Mouse (Mus musculus) embryonic facial prominence, embryonic 14.5 days (tissue): ENCODE measurements at regions not wholly inside any gene's neighbourhood (a gene's known extent, or its start where the extent isn't known, plus 50 kb on each side); places are given as distances from the start of the nearest gene placed in this dataset.

ENCODE experiments used
- ATAC-seq: fragments of 200-750 bp; cut with Nextera tagmentation; 2 replicates; pipeline ENCODE4 v1.8.0; 2017; ENCODE audit warnings: low read depth, moderate number of reproducible peaks, moderate TSS enrichment
- DNase-seq: peaks from one replicate; pipeline ENCODE4 v3.0.0-alpha.2; 2015; ENCODE audit warnings: low spot score
- H3K27ac ChIP-seq: fragments of 300-500 bp; sonication (generic); replicated peaks from 2 replicates; pipeline ENCODE4 v1.5.1; 2014; ENCODE audit warnings: low read depth, mild to moderate bottlenecking, low read length, moderate library complexity
- H3K27me3 ChIP-seq: fragments of 300-500 bp; sonication (generic); replicated peaks from 2 replicates; pipeline ENCODE4 v1.6.1; 2014; ENCODE audit warnings: low read length; ENCODE audit not compliant: control insufficient read depth, insufficient read depth
- H3K36me3 ChIP-seq: fragments of 300-500 bp; sonication (generic); 2 replicates; pipeline ENCODE4 v1.6.1; 2014; ENCODE audit warnings: low read length, mixed read lengths; ENCODE audit not compliant: control insufficient read depth, insufficient read depth
- H3K4me1 ChIP-seq: fragments of 300-500 bp; sonication (generic); 2 replicates; pipeline ENCODE4 v1.6.1; 2014; ENCODE audit warnings: antibody characterized with exemption, low read length; ENCODE audit not compliant: control insufficient read depth, insufficient read depth
- H3K4me2 ChIP-seq: fragments of 300-500 bp; sonication (generic); 2 replicates; pipeline ENCODE4 v1.6.1; 2014; ENCODE audit warnings: low read depth, mild to moderate bottlenecking, low read length, moderate library complexity, mixed read lengths
- H3K4me3 ChIP-seq: fragments of 300-500 bp; sonication (generic); 2 replicates; pipeline ENCODE4 v1.5.1; 2014; ENCODE audit warnings: low read depth, mild to moderate bottlenecking, low read length
- H3K9ac ChIP-seq: fragments of 300-500 bp; sonication (generic); 2 replicates; pipeline ENCODE4 v1.6.1; 2014; ENCODE audit warnings: low read depth, mild to moderate bottlenecking, low read length, moderate library complexity, mixed read lengths
- H3K9me3 ChIP-seq: fragments of 300-500 bp; sonication (generic); 2 replicates; pipeline ENCODE4 v1.6.1; 2016; ENCODE audit warnings: low read length; ENCODE audit not compliant: control insufficient read depth
- WGBS: fragments of 180-500 bp; shearing (Covaris S2); extraction: QIAGEN DNeasy Blood & Tissue Kit; methylation state at CpG from one replicate; pipeline ENCODE4 v1.1.7; 2014; 5-methylcytosine and 5-hydroxymethylcytosine counted together

- H3K4me2 ChIP-seq = no peak overlapping the region
- H3K4me3 ChIP-seq = no peak overlapping the region
- no peaks in the 10 kb centered on the region for H3K4me1 ChIP-seq
- WGBS = 62% methylated on average over 11 of the region's 11 CpGs
- no peak overlapping the region for H3K9ac ChIP-seq
- DNase-seq = no peak
- ATAC-seq = no peak
- H3K27ac ChIP-seq = no peak overlapping the region
- H3K36me3 ChIP-seq = no peaks in the 10 kb centered on the region
- no peaks in the 10 kb centered on the region for H3K27me3 ChIP-seq
- H3K9me3 ChIP-seq = no peaks in the 10 kb centered on the region
Measured at GRCm38 (mm10) chr14:123187270-123188058, 203.6 kb upstream of the Tmtc4 start.

- no peaks in the 10 kb centered on the region for H3K36me3 ChIP-seq
- H3K4me1 ChIP-seq = no peaks in the 10 kb centered on the region
- 40% methylated on average over 2 of the region's 2 CpGs for WGBS
- H3K9ac ChIP-seq = no peak overlapping the region
- H3K4me3 ChIP-seq = no peak overlapping the region
- ATAC-seq (peak; percentile 81; the same call in 1 of the 2 replicates), DNase-seq (peak; percentile 49)
- no peaks in the 10 kb centered on the region for H3K9me3 ChIP-seq
- no peak overlapping the region for H3K27ac ChIP-seq
- H3K4me2 ChIP-seq = no peak overlapping the region
- H3K27me3 ChIP-seq = no peaks in the 10 kb centered on the region
Measured at GRCm38 (mm10) chr14:123173183-123173582, 189.3 kb upstream of the Tmtc4 start.

GRCm38 (mm10) chr14:123171865-123172264 lies 188.0 kb upstream of the Tmtc4 start:
- Histone ChIP-seq H3K9ac (no peak overlapping the region), H3K9me3 (no peaks in the 10 kb centered on the region), H3K27ac (no peak overlapping the region), H3K27me3 (no peaks in the 10 kb centered on the region), H3K36me3 (no peaks in the 10 kb centered on the region), H3K4me3 (no peak overlapping the region), H3K4me2 (no peak overlapping the region), H3K4me1 (no peaks in the 10 kb centered on the region)
- ATAC-seq (no peak), DNase-seq (no peak)
- WGBS = 30% methylated on average over 1 of the region's 1 CpGs

- no peak for ATAC-seq
- Histone ChIP-seq H3K4me3 (no peak overlapping the region), H3K36me3 (no peaks in the 10 kb centered on the region), H3K27ac (no peak overlapping the region), H3K9ac (no peak overlapping the region), H3K4me1 (no peaks in the 10 kb centered on the region), H3K27me3 (no peaks in the 10 kb centered on the region), H3K4me2 (no peak overlapping the region), H3K9me3 (no peaks in the 10 kb centered on the region)
- 61% methylated on average over 4 of the region's 4 CpGs for WGBS
- DNase-seq = no peak
Measured at GRCm38 (mm10) chr14:123163842-123164241, 180.0 kb upstream of the Tmtc4 start.

- no peaks in the 10 kb centered on the region for H3K27me3 ChIP-seq
- no peak overlapping the region for H3K9ac ChIP-seq
- no peak overlapping the region for H3K4me2 ChIP-seq
- WGBS = 68% methylated on average over 5 of the region's 5 CpGs
- peak; percentile 4 for DNase-seq
- no peaks in the 10 kb centered on the region for H3K9me3 ChIP-seq
- H3K36me3 ChIP-seq = no peaks in the 10 kb centered on the region
- no peak for ATAC-seq
- no peak overlapping the region for H3K4me3 ChIP-seq
- no peaks in the 10 kb centered on the region for H3K4me1 ChIP-seq
- no peak overlapping the region for H3K27ac ChIP-seq
Measured at GRCm38 (mm10) chr14:123143489-123144046, 159.7 kb upstream of the Tmtc4 start.

- no peaks in the 10 kb centered on the region for H3K27me3 ChIP-seq
Measured at GRCm38 (mm10) chr14:123138743-123139705, 155.2 kb upstream of the Tmtc4 start.

GRCm38 (mm10) chr14:123133979-123134378 lies 150.1 kb upstream of the Tmtc4 start:
- Histone ChIP-seq H3K4me1 (no peaks in the 10 kb centered on the region), H3K27ac (no peak overlapping the region)
- 45% methylated on average over 1 of the region's 1 CpGs for WGBS

More at GRCm38 (mm10) chr14:123138743-123139705, 155.2 kb upstream of the Tmtc4 start:
- H3K9ac ChIP-seq = no peak overlapping the region
- no peak overlapping the region for H3K4me2 ChIP-seq
- no peaks in the 10 kb centered on the region for H3K36me3 ChIP-seq
- no peaks in the 10 kb centered on the region for H3K4me1 ChIP-seq
- WGBS = 71% methylated on average over 6 of the region's 6 CpGs
- no peak for DNase-seq
- H3K27ac ChIP-seq = no peak overlapping the region
- H3K9me3 ChIP-seq = no peaks in the 10 kb centered on the region
- no peak for ATAC-seq
- H3K4me3 ChIP-seq = no peak overlapping the region

GRCm38 (mm10) chr14:123120361-123120760 lies 136.5 kb upstream of the Tmtc4 start:
- DNase-seq (no peak), ATAC-seq (no peak)
- no peak overlapping the region for H3K27ac ChIP-seq
- H3K9me3 ChIP-seq = 0 out of 2 replicates have a peak, but pooled peaks cover 5% of the 10 kb centered on the region
- H3K4me1 ChIP-seq = no peaks in the 10 kb centered on the region
- 81% methylated on average over 2 of the region's 2 CpGs for WGBS
- H3K4me2 ChIP-seq = no peak overlapping the region
- H3K27me3 ChIP-seq = no peaks in the 10 kb centered on the region
- H3K9ac ChIP-seq = no peak overlapping the region
- H3K36me3 ChIP-seq = no peaks in the 10 kb centered on the region
- no peak overlapping the region for H3K4me3 ChIP-seq

More at GRCm38 (mm10) chr14:123133979-123134378, 150.1 kb upstream of the Tmtc4 start:
- Histone ChIP-seq H3K4me2 (no peak overlapping the region), H3K36me3 (no peaks in the 10 kb centered on the region), H3K9me3 (no peaks in the 10 kb centered on the region), H3K9ac (no peak overlapping the region), H3K27me3 (no peaks in the 10 kb centered on the region), H3K4me3 (no peak overlapping the region)
- ATAC-seq (no peak), DNase-seq (no peak)
